Mouse (Mus musculus) kidney, embryonic 16.5 days (tissue): ENCODE data around the gene Uqcr11. TPM values are rescaled to one million over a fixed set of nuclear protein-coding genes. Genes with fewer than 3 reads are reported as not detected.

Source experiments
- ATAC-seq: fragments of 200-750 bp; cut with Nextera tagmentation; 2 replicates; pipeline ENCODE4 v1.8.0; 2017; ENCODE audit warnings: moderate TSS enrichment; ENCODE audit not compliant: low FRiP score, low TSS enrichment
- H3K27ac ChIP-seq: fragments of 300-500 bp; sonication (generic); 2 replicates; pipeline ENCODE4 v1.5.1; 2014; ENCODE audit warnings: low read length
- H3K27me3 ChIP-seq: fragments of 300-500 bp; sonication (generic); 2 replicates; pipeline ENCODE4 v1.6.1; 2014; ENCODE audit warnings: low read length, control low read depth, mixed read lengths; ENCODE audit not compliant: insufficient read depth
- H3K36me3 ChIP-seq: fragments of 300-500 bp; sonication (generic); 2 replicates; pipeline ENCODE4 v1.6.1; 2014; ENCODE audit warnings: low read length, control low read depth, mixed read lengths; ENCODE audit not compliant: insufficient read depth
- H3K4me1 ChIP-seq: fragments of 300-500 bp; sonication (generic); 2 replicates; pipeline ENCODE4 v1.6.1; 2014; ENCODE audit warnings: low read length, control low read depth, mixed read lengths; ENCODE audit not compliant: insufficient read depth
- H3K4me2 ChIP-seq: fragments of 300-500 bp; sonication (generic); replicated peaks from 2 replicates; pipeline ENCODE4 v1.6.1; 2014; ENCODE audit warnings: low read depth, low read length
- H3K4me3 ChIP-seq: fragments of 300-500 bp; sonication (generic); 2 replicates; pipeline ENCODE4 v1.5.1; 2014; ENCODE audit warnings: mild to moderate bottlenecking, low read length
- H3K9ac ChIP-seq: fragments of 300-500 bp; sonication (generic); replicated peaks from 2 replicates; pipeline ENCODE4 v1.6.1; 2014; ENCODE audit warnings: low read length
- H3K9me3 ChIP-seq: fragments of 300-500 bp; sonication (generic); 2 replicates; pipeline ENCODE4 v1.6.1; 2016; ENCODE audit warnings: low read length, control low read depth
- WGBS: fragments of 180-500 bp; shearing (Covaris S2); extraction: QIAGEN DNeasy Blood & Tissue Kit; methylation state at CpG from one replicate; pipeline ENCODE4 v1.1.7; 2014; 5-methylcytosine and 5-hydroxymethylcytosine counted together
- polyA plus RNA-seq: library from polyadenylated mRNA; unstranded; fragments of >200 nt; fragmentation: Nextera tagmentation; extraction: Ambion mirVana; gene quantifications from 2 replicates; pipeline ENCODE4 v1.2.1, GENCODE M21; 2015

The Uqcr11 gene
- polyA plus RNA-seq, 1 experiment from 2014 or later: 906 TPM

GRCm38 (mm10) chr10:80368392-80368791 lies 38.2 kb downstream of the Uqcr11 start:
- Histone ChIP-seq H3K4me3 (no peak overlapping the region), H3K36me3 (no peaks in the 10 kb centered on the region), H3K9ac (no peak overlapping the region), H3K4me1 (0 out of 2 replicates have a peak, but pooled peaks cover 3% of the 10 kb centered on the region), H3K27me3 (no peaks in the 10 kb centered on the region), H3K27ac (no peak overlapping the region), H3K4me2 (no peak overlapping the region), H3K9me3 (no peaks in the 10 kb centered on the region)
- no peak for ATAC-seq
- 93% methylated on average over 6 of the region's 6 CpGs for WGBS

GRCm38 (mm10) chr10:80367954-80368353 lies 38.7 kb downstream of the Uqcr11 start:
- Histone ChIP-seq H3K4me2 (no peak overlapping the region), H3K9me3 (no peaks in the 10 kb centered on the region), H3K4me3 (no peak overlapping the region), H3K36me3 (no peaks in the 10 kb centered on the region), H3K27me3 (peaks cover 2% of the 10 kb centered on the region; the same call in 1 of the 2 replicates), H3K9ac (no peak overlapping the region), H3K27ac (no peak overlapping the region), H3K4me1 (0 out of 2 replicates have a peak, but pooled peaks cover 3% of the 10 kb centered on the region)
- no peak for ATAC-seq
- WGBS: 43% methylated on average over 5 of the region's 5 CpGs

- H3K27me3 ChIP-seq: peaks cover 5% of the 10 kb centered on the region; the same call in 1 of the 2 replicates
- 70% methylated on average over 6 of the region's 6 CpGs for WGBS
- no peaks in the 10 kb centered on the region for H3K4me1 ChIP-seq
- H3K27ac ChIP-seq: no peak overlapping the region
- no peak overlapping the region for H3K9ac ChIP-seq
- ATAC-seq: no peak
- H3K9me3 ChIP-seq: no peaks in the 10 kb centered on the region
- no peaks in the 10 kb centered on the region for H3K36me3 ChIP-seq
- H3K4me3 ChIP-seq: no peak overlapping the region
- H3K4me2 ChIP-seq: no peak overlapping the region
Measured at GRCm38 (mm10) chr10:80365736-80366135, 40.9 kb downstream of the Uqcr11 start.

GRCm38 (mm10) chr10:80363734-80364133 lies 42.9 kb downstream of the Uqcr11 start:
- no peaks in the 10 kb centered on the region for H3K4me1 ChIP-seq
- H3K36me3 ChIP-seq: no peaks in the 10 kb centered on the region
- WGBS: 44% methylated on average over 6 of the region's 6 CpGs
- no peak overlapping the region for H3K9ac ChIP-seq
- H3K27ac ChIP-seq: no peak overlapping the region
- H3K9me3 ChIP-seq: no peaks in the 10 kb centered on the region
- peaks cover 11% of the 10 kb centered on the region for H3K27me3 ChIP-seq
- H3K4me2 ChIP-seq: no peak overlapping the region
- ATAC-seq: peak; percentile 28; the same call in 1 of the 2 replicates
- no peak overlapping the region for H3K4me3 ChIP-seq

- Histone ChIP-seq H3K27ac (no peak overlapping the region), H3K27me3 (peaks cover 67% of the 10 kb centered on the region), H3K9ac (peak overlapping the region; percentile 31; the same call in 1 of the 2 replicates)
Measured at GRCm38 (mm10) chr10:80357994-80358639, 48.5 kb downstream of the Uqcr11 start.

GRCm38 (mm10) chr10:80357336-80357735 lies 49.3 kb downstream of the Uqcr11 start:
- Histone ChIP-seq H3K4me1 (peaks cover 13% of the 10 kb centered on the region), H3K4me2 (peak overlapping the region; percentile 51), H3K9ac (no peak overlapping the region), H3K27ac (no peak overlapping the region), H3K36me3 (no peaks in the 10 kb centered on the region), H3K27me3 (peaks cover 64% of the 10 kb centered on the region), H3K9me3 (no peaks in the 10 kb centered on the region), H3K4me3 (peak overlapping the region; percentile 45; the same call in 1 of the 2 replicates)
- no peak for ATAC-seq
- WGBS: 34% methylated on average over 7 of the region's 7 CpGs

More at GRCm38 (mm10) chr10:80357994-80358639, 48.5 kb downstream of the Uqcr11 start:
- Histone ChIP-seq H3K4me1 (peaks cover 13% of the 10 kb centered on the region), H3K36me3 (no peaks in the 10 kb centered on the region), H3K4me2 (peak overlapping the region; percentile 51), H3K4me3 (peak overlapping the region; percentile 29), H3K9me3 (no peaks in the 10 kb centered on the region)
- WGBS: 5% methylated on average over 30 of the region's 31 CpGs
- peak; percentile 21; the same call in 1 of the 2 replicates for ATAC-seq

- no peak for ATAC-seq
- H3K4me2 ChIP-seq: peak overlapping the region; percentile 65
- no peaks in the 10 kb centered on the region for H3K9me3 ChIP-seq
- H3K4me3 ChIP-seq: peak overlapping the region; percentile 45
- H3K4me1 ChIP-seq: peaks cover 13% of the 10 kb centered on the region
- H3K27me3 ChIP-seq: peaks cover 70% of the 10 kb centered on the region
- peak overlapping the region; percentile 44; the same call in 1 of the 2 replicates for H3K9ac ChIP-seq
- whole genome bisulfite sequencing: 1% methylated on average over 34 of the region's 34 CpGs
- no peak overlapping the region for H3K27ac ChIP-seq
- no peaks in the 10 kb centered on the region for H3K36me3 ChIP-seq
Measured at GRCm38 (mm10) chr10:80356737-80357136, 49.9 kb downstream of the Uqcr11 start.

- Histone ChIP-seq H3K27ac (no peak within 1 kb of the TSS), H3K4me3 (peak within 1 kb of the TSS; percentile 45), H3K36me3 (no peaks in the 10 kb centered on the region), H3K27me3 (peaks cover 76% of the 10 kb centered on the region), H3K9me3 (no peaks in the 10 kb centered on the region), H3K4me1 (peaks cover 13% of the 10 kb centered on the region), H3K4me2 (peak within 1 kb of the TSS; percentile 65), H3K9ac (peak within 1 kb of the TSS; percentile 44; the same call in 1 of the 2 replicates)
- ATAC-seq: no peak
- WGBS: under 1% methylated on average over 53 of the region's 53 CpGs
Measured at GRCm38 (mm10) chr10:80356001-80356682, 50.5 kb downstream of the Uqcr11 start, which contains the start of gene Plk5. TSS of gene Plk5 (plus strand) at chr10:80356459.

- Histone ChIP-seq H3K27ac (no peak overlapping the region), H3K9ac (no peak overlapping the region; the same call in 1 of the 2 replicates), H3K36me3 (no peaks in the 10 kb centered on the region), H3K4me2 (no peak overlapping the region), H3K9me3 (no peaks in the 10 kb centered on the region), H3K4me1 (peaks cover 13% of the 10 kb centered on the region), H3K4me3 (no peak overlapping the region), H3K27me3 (peaks cover 83% of the 10 kb centered on the region)
- ATAC-seq: no peak
- WGBS: 12% methylated on average over 9 of the region's 9 CpGs
Measured at GRCm38 (mm10) chr10:80355431-80355830, 51.2 kb downstream of the Uqcr11 start.
